ENCODE assay signal across 23 mouse cellular contexts in genomic region chr4:107374677-107375076, GRCm38 (mm10). TPM values are rescaled to one million over a fixed set of nuclear protein-coding genes. Genes with fewer than 3 reads are reported as not detected.
A peak's percentile ranks its signal among the peaks of the same experiment; 100 is the strongest.
DNase-seq lines count a peak whose midpoint lies in the region; ATAC-seq and TF ChIP-seq lines count a peak whose summit lies in the region.
"Had no signal": no experiment of that assay in that cellular context is flagged by ENCODE, and none has a peak within 500 bp of the region (broad histone marks: within the 10 kb centered on the region; RNA-seq: fewer than 3 reads in every experiment).

No protein-coding gene starts in this region.

- no peak overlapping the region for H3K4me2 ChIP-seq in kidney, postnatal 0 days (ENCODE audit: low read length)
- H3K4me2 ChIP-seq: hindbrain, embryonic 13.5 days; limb, embryonic 12.5 days; lung, embryonic 15.5 days; midbrain, embryonic 12.5 days had no signal

- no peak overlapping the region for H3K27ac ChIP-seq in kidney, postnatal 0 days
- H3K27ac ChIP-seq: hindbrain, embryonic 13.5 days; limb, embryonic 12.5 days; lung, embryonic 15.5 days; midbrain, embryonic 12.5 days had no signal

- H3K9me3 ChIP-seq in kidney, postnatal 0 days (replicated peaks; ENCODE audit: low read length): no peaks in the 10 kb centered on the region
- H3K9me3 ChIP-seq: hindbrain, embryonic 13.5 days; limb, embryonic 12.5 days; lung, embryonic 15.5 days; midbrain, embryonic 12.5 days had no signal

- no peaks in the 10 kb centered on the region for H3K4me1 ChIP-seq in kidney, postnatal 0 days (replicated peaks; ENCODE audit: insufficient read depth, low read length)
- H3K4me1 ChIP-seq: hindbrain, embryonic 13.5 days; limb, embryonic 12.5 days; lung, embryonic 15.5 days; midbrain, embryonic 12.5 days had no signal

- no peak for ATAC-seq in kidney, postnatal 0 days (replicated peaks; ENCODE audit: low FRiP score, low read depth)
- ATAC-seq: activated CD4-positive, CD25-positive, alpha-beta regulatory T cell, adult 4 months; forebrain, postnatal 0 days; inflammation-experienced regulatory T-cells, adult 6 months had no signal

- peak; percentile 8 to 18 for DNase-seq in heart, adult 18-20 months
- DNase-seq in heart, postnatal 36 days: no peak
- DNase-seq in kidney, postnatal 0 days (ENCODE audit: low spot score): no peak
- no peak for DNase-seq in kidney, adult 9 months
- peak; percentile 69 for DNase-seq in 3T3-L1 (ENCODE audit: low read depth, low spot score)
- peak; percentile 5 for DNase-seq in brain, adult 2 months (ENCODE audit: low read depth, low spot score)
- DNase-seq in spleen, postnatal 4 days (ENCODE audit: low spot score in 2 of 2): no peak
- DNase-seq in retina, postnatal 1 day: no peak
- DNase-seq: adrenal gland, postnatal 14 days; cerebellum, adult 11 months; cerebellum, postnatal 14 days; forebrain, postnatal 0 days; kidney, adult 2 months; kidney, postnatal 25 days; thymus, postnatal 14 days had no signal

- no peaks in the 10 kb centered on the region for H3K27me3 ChIP-seq in kidney, postnatal 0 days (ENCODE audit: insufficient read depth, low read length)
- H3K27me3 ChIP-seq: hindbrain, embryonic 13.5 days; limb, embryonic 12.5 days; lung, embryonic 15.5 days; midbrain, embryonic 12.5 days had no signal

- H3K4me3 ChIP-seq in kidney, postnatal 0 days (replicated peaks; ENCODE audit: low read depth, low read length): no peak overlapping the region
- H3K4me3 ChIP-seq: hindbrain, embryonic 13.5 days; limb, embryonic 12.5 days; lung, embryonic 15.5 days; midbrain, embryonic 12.5 days had no signal

- H3K9ac ChIP-seq in kidney, postnatal 0 days (ENCODE audit: low read depth, low read length): 0 out of 2 replicates have a peak overlapping the region, but pooled peaks have one; percentile 0
- H3K9ac ChIP-seq: forebrain, postnatal 0 days; hindbrain, embryonic 13.5 days; limb, embryonic 12.5 days; lung, embryonic 15.5 days; midbrain, embryonic 12.5 days had no signal

- H3K36me3 ChIP-seq in kidney, postnatal 0 days (ENCODE audit: insufficient read depth, low read length): peaks cover 37% of the 10 kb centered on the region; the same call in 1 of the 2 replicates

- 63% methylated on average over 4 of the region's 4 CpGs for WGBS in kidney, postnatal 0 days

- intact Hi-C loops in heart, postnatal 36 days (cut with DNase I): no loop called here

- TF ChIP-seq CTCF in kidney, postnatal 0 days (IDR thresholded peaks at IDR 0.05; ENCODE audit: low read depth): no peak

RNA-seq across cellular contexts. Expression of gene Ndc1, which starts 7.1 kb away (rescaled TPM):
- 10 to 100 TPM; 10.5 to 12.6 TPM for total RNA-seq in heart, adult 18-20 months (2021)
- 10 to 100 TPM; 10.4 to 11.9 TPM for total RNA-seq in heart, postnatal 36 days (2021)
- polyA plus RNA-seq in kidney, postnatal 0 days (2015; fragmentation: Nextera tagmentation; extraction: Ambion mirVana): 19.0 and 21.1 TPM in 2 replicates

RNA-seq across cellular contexts. Expression of gene Glis1, which starts 59.7 kb away (rescaled TPM):
- total RNA-seq in heart, adult 18-20 months (2021): under 1 TPM; 0.15 to 0.25 TPM
- total RNA-seq in heart, postnatal 36 days (2021): under 1 TPM in 1 of 2 experiments, not detected in 1; 0.28 TPM
- 5.5 and 7.4 TPM in 2 replicates for polyA plus RNA-seq in kidney, postnatal 0 days (2015; fragmentation: Nextera tagmentation; extraction: Ambion mirVana)
- total RNA-seq: granulocyte monocyte progenitor cell, adult 5-6 weeks; monocyte, adult 5-6 weeks had no signal
- polyA plus RNA-seq: activated CD4-positive, CD25-positive, alpha-beta regulatory T cell, adult 4 months had no signal

Comparison
In these comparisons a context has a peak if more than half of its experiments do, and no peak if none do; other contexts are left out.
1. DNase-seq: peak in heart, adult 18-20 months (2 of 2), 3T3-L1 (single experiment) and brain, adult 2 months (single experiment); none in heart, postnatal 36 days (0 of 2), kidney, postnatal 0 days (single experiment), kidney, adult 9 months (single experiment), spleen, postnatal 4 days (0 of 2) and retina, postnatal 1 day (single experiment).